Mouse (Mus musculus) retina, embryonic 14.5 days (tissue): ENCODE results near the gene AC170998.1.

Experiments used
- DNase-seq: peaks from one replicate; pipeline ENCODE4 v3.0.0-alpha.2; 2015; ENCODE audit warnings: low spot score

The AC170998.1 gene

GRCm38 (mm10) chr17:28725783-28726182 is at the start of gene AC170998.1:
AC170998.1 (plus strand) TSS chr17:28726083.
- DNase-seq, result no peak

DNA sequence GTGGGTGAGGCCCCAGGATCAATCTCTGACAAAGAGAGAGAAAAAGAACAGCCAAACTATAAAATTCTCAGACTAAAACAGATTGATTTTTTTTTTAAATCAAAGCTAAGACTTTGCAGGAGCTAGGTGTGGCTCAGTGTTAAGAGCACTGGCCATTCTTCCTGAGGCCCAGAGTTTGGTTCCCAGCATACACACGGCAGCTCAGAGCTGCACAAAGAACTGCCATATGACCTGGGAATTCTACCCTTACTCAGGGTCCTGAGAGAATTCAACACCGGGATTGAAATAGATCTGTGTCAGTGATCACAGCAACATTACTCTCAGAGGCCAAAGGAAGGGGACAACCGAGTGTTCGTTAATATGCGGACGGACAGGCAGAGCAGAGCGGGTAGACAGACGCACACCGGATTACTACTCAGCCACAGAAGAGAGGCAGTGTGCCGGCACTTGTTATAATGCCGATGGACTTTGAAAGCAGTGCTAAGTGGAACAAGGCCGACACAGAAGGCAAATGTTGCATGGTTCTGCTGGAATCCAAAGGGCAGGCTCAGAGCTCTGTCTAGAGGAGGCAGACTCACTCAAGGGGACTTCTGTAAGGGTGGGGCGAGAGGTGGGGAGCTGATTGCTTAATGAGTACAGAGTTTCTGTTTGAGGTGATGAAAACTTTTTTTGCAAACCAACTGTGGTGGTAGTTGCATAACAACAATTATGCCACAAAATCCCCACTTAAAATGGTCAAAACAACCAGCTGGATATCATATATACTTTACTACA is 43.4 kb upstream of the AC170998.1 start:
- no peak for DNase-seq

DNA sequence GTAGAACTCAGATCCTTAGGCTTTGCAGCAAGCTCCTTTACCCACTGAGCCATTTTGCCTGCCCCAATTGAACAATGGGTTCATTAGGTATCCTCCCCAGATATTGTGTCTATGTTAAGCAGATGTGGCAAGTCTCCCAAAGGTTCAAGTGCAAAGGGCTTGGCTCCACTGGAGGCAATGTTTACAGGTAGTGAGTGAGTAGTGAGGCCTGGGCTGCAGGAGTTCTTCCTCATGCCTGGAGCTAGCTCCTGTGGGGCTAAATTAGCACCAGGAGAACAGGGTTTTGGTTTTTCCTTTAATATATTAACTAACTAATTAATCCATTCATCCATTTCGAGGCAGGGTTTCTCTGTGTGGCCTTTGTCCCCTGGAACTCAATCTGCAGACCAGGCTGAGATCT is 42.3 kb upstream of the AC170998.1 start:
- no peak for DNase-seq

GRCm38 (mm10) chr17:28684631-28685030 is 41.3 kb upstream of the AC170998.1 start:
- DNase-seq, result peak; percentile 48

- no peak for DNase-seq
Measured at GRCm38 (mm10) chr17:28687354-28687753, 38.5 kb upstream of the AC170998.1 start.

GRCm38 (mm10) chr17:28689586-28690283 is 36.1 kb upstream of the AC170998.1 start, which contains the start of gene Slc26a8:
Slc26a8 (minus strand) TSS chr17:28690233.
- peak; percentile 29 for DNase-seq

DNA sequence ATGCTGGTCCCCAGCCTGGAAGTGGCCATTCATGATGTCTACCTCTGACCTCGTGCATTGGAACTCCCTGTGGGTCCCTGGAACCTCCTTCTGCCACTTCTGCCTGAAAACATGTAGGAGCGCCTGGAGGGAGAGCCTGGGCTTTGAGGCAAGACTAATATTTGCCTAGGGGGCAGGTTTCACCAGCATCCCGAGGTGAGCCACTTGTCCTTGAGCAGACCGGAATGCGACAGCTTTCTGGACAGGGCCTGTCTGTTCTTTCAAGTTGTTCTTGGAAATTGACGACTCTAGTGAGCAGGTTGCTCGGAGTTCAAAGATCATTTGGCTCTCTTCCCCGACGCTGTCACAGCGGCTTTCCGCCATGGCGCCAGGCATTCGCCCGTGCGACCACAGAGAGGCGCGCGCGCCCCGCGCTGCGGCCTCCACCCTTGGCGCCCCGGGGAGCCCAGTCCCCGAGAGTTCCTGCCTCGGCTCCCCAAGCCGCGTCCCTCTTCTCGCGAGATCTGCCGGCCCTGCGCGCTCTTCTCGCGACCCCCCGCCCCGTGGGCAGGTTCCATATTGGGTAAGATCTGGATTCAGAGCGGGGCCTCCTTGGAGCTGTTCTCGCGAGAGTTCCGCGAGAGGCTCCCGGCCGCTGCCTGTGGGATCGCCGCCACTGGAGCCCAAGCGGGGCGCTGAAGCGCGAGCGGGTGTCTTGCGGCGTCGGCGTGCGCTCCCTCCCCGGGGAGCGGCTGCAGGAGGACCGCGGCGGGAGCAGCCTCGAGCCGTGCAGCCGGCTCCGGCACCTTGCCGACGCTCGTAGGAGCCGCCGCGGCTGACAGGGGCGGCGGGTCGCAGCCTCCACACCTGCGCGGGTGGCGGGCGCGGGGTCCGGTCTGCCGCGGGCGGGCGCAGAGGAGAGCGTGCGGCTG is 34.9 kb upstream of the AC170998.1 start, which contains the start of gene Mapk14:
Mapk14 (plus strand) TSS at position 554 of the 911 bp plus-strand sequence.
- DNase-seq, result peak; percentile 99

GRCm38 (mm10) chr17:28691687-28692340 is 34.1 kb upstream of the AC170998.1 start:
- DNase-seq, result peak; percentile 51

GRCm38 (mm10) chr17:28692341-28692710 is 33.6 kb upstream of the AC170998.1 start:
- no peak for DNase-seq

DNA sequence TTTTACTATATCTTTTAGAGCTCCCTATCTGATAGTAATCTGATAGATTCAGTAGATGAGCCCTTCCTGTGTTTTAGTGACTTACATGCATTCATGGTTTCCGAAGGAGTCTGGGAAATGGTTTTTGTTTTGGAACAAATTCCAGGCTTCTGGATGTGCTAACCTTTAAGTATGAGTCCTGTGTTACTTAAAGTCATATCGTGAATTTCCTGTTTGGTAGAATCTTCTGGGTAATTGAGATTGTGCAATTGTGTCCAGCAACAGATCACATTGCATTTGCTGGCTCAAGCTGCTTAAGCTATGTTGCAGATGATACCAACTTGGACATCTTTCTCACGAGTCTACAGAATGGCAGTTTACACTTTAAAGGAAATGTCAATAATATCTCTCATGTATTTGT is 32.8 kb upstream of the AC170998.1 start:
- no peak for DNase-seq

DNA sequence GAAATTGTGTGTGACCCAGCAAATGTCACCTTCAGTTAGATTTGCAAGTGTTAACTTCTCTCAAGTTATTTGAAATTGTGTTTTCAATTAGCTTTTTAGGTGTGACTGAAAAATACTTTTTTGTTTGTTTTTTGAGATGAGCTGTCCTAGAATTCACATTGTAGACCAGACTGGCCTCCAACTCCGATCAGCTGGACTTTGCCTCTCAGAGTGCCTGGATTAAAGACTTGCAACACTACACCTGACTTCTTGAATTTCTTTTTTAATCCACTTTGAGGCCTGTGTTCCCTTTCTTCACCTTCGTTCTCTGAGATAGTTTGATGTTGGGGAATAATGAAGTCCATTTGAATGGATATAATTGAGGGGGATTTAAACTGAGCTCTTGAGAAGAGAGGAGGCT is 31.8 kb upstream of the AC170998.1 start:
- DNase-seq, result no peak

- DNase-seq, result no peak
Measured at GRCm38 (mm10) chr17:28694832-28695231, 31.1 kb upstream of the AC170998.1 start.

- DNase-seq, result no peak
Measured at GRCm38 (mm10) chr17:28696641-28697040, 29.2 kb upstream of the AC170998.1 start.

DNA sequence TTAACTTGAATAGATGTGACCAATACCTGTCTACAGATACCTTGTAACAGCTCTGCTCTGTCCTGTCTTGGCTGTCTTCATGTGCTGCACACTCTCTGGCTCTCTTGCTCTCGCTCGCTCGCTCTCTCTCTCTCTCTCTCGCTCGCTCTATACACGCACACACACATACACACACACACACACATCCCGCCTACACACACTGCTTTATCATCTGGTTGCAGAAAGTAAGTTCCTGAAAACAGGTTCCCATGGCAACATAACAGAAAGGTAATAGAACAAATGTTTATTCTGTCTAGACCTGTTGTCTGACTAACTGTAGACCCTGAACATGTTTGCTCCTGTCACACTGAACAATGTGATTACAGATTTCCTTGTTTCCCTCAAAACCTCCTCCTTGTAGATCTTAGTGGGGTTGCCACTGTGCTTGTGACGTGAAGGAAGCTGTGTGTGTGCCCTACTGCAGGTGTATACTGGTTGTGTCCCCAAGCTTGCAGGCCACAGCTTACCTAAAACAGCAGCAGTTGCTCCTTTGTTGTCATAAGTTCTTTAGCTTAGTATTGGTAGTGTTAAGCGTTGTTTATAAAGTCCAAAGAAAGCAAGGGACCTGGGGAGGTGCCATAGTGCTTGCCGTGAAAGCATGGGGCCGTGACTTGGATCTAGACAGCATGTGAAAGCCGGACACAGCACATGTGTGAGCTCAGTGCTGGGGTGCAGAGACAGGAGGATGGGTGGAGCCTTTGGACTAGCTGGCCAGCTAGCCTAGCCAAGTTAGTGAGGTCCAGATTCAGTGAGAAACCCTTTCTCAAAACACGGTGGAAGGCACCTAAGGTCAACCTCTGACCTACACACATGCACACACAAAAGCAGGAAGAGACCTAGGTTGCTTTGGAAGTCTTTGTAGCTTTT is 28.3 kb upstream of the AC170998.1 start:
- DNase-seq, result no peak

GRCm38 (mm10) chr17:28698245-28698644 is 27.6 kb upstream of the AC170998.1 start:
- DNase-seq, result peak; percentile 62

- no peak for DNase-seq
Measured at GRCm38 (mm10) chr17:28698672-28699071, 27.2 kb upstream of the AC170998.1 start.

DNA sequence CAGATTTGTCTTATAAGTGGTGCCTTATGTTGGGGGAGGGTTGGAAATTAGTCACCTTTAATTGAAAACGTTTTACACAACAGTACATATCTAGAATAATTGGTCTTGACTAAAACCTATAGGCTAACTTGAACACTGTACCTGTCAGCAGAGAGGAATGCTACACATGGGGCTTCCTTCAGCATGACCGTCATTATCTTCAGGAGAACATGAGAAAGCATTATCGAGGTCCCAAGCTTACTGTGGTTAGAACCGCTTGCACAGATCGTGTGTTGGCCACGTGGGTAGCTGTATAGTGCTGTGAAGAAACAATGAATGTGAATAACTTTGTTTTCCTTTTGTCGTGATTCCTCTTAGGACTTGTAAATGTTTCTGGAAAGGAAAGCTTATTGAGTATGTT is 26.1 kb upstream of the AC170998.1 start:
- DNase-seq, result no peak

DNA sequence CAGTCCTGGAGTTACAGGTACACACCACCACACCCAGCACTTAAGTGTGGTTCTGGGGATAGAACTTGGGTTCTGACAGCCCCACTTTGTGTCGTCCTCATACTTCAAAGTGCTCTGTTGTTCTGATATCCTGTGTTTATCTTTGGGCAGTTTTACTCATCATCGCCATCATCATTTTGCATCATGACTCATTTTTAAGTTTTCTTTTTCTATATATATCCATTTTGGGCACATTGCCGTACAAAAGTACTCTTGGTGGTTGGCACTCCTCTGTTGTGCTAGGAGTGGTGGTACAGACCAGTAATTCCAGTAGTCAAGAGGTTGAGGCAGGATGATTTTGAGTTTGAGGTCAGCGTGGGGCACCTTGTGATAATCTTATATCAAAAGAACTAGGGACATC is 24.7 kb upstream of the AC170998.1 start:
- no peak for DNase-seq

DNA sequence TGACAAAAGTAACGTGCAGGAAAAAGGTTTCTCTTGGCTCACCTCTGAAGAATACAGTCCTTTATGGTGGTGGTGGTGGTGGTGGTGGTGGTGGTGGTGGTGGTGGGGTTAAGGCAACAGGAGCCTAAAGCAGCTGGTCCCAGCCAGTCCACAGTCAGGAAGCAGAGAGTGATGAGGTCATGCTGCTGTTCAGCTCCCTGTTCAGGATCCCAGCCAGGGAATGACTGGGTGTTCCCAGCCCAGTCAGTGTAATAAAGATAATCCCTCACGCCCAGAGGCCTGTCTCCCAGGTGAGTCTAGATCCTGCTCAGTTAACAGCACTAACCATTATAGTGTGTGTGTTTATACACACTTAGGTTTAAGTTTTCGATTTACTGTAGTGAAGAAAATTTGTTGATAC is 24.1 kb upstream of the AC170998.1 start:
- no peak for DNase-seq

GRCm38 (mm10) chr17:28702646-28703045 is 23.2 kb upstream of the AC170998.1 start:
- DNase-seq, result no peak

DNA sequence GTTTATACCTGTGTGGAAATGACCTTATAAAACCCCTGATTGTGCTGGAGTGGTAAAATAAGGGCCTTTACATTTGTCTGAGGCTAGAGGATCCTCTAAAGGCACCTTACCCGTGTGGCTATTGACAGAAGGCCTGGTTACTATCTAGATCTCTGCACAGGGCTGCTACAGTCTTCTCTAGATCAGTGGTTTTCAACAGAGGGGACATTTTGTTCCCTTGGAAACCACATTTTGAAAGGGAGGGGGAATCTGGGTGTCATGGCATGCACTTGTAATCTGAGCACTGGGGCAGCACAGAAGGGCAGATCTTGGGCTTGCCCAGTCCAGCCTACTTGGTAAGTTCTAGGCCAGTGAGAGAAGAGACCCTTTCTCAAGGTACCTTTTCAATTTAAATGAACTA is 19.2 kb upstream of the AC170998.1 start:
- no peak for DNase-seq
